9 mouse cellular contexts compared by ENCODE assay signal in the genomic region with DNA sequence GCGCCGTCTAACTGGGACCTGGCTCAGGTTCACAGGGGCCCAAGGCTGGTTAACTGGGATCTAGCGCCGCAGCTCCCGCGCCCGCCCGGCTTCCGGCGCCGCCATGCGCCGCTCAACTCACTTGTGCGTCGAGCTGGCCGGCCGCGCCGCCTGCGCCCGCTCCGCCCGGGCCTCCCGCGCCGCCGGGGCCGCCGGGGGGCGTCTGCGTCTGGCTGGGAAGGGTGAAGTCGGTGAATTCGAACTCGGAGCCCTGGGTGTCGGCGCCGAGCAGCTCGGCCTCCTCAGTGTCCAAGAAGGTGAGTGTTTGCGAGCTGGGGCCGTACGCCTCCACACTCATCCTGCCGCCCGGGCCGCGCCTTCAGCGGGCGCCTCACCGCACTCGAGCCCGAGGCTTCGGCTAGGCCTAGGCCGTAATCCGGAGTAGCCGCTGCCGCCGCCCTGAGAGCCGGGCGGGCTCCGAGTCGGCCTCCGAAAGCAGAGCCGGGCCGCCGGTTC. TPM values are rescaled to one million over a fixed set of nuclear protein-coding genes. Genes with fewer than 3 reads are reported as not detected.
DNase-seq lines count a peak whose midpoint lies in the region; ATAC-seq and TF ChIP-seq lines count a peak whose summit lies in the region.
"Had no signal": no experiment of that assay in that cellular context is flagged by ENCODE, and none has a peak within 500 bp of the region (broad histone marks: within the 10 kb centered on the region; RNA-seq: fewer than 3 reads in every experiment).

No protein-coding gene starts in this region.

- peaks cover 34% of the 10 kb centered on the region for H3K4me1 ChIP-seq in heart, embryonic 11.5 days (ENCODE audit: control insufficient read depth, insufficient read depth, low read length)
- peaks cover 82% of the 10 kb centered on the region for H3K4me1 ChIP-seq in G1E (ENCODE audit: insufficient read depth, low read depth, low read length)
- peaks cover 33% of the 10 kb centered on the region for H3K4me1 ChIP-seq in forebrain, embryonic 16.5 days (replicated peaks; ENCODE audit: control insufficient read depth, insufficient read depth, low read length)
- H3K4me1 ChIP-seq in kidney, postnatal 0 days (replicated peaks; ENCODE audit: insufficient read depth, low read length) = peaks cover 21% of the 10 kb centered on the region
- peaks cover 51% of the 10 kb centered on the region for H3K4me1 ChIP-seq in midbrain, embryonic 15.5 days

- H3K36me3 ChIP-seq in heart, embryonic 11.5 days (ENCODE audit: control insufficient read depth, insufficient read depth, low read length) = peaks cover 7% of the 10 kb centered on the region
- H3K36me3 ChIP-seq in G1E (replicated peaks) = peaks cover 45% of the 10 kb centered on the region
- H3K36me3 ChIP-seq in forebrain, embryonic 16.5 days (ENCODE audit: control insufficient read depth, insufficient read depth) = no peaks in the 10 kb centered on the region
- peaks cover 6% of the 10 kb centered on the region; the same call in 1 of the 2 replicates for H3K36me3 ChIP-seq in kidney, postnatal 0 days (ENCODE audit: insufficient read depth, low read length)
- H3K36me3 ChIP-seq in midbrain, embryonic 15.5 days (replicated peaks) = no peaks in the 10 kb centered on the region

- peak overlapping the region; percentile 98 for H3K9ac ChIP-seq in heart, embryonic 11.5 days (ENCODE audit: low read depth, low read length)
- H3K9ac ChIP-seq in forebrain, embryonic 16.5 days (replicated peaks; ENCODE audit: low read depth, low read length) = peak overlapping the region; percentile 80
- peak overlapping the region; percentile 97 for H3K9ac ChIP-seq in kidney, postnatal 0 days (ENCODE audit: low read depth, low read length)
- peak overlapping the region; percentile 91 for H3K9ac ChIP-seq in midbrain, embryonic 15.5 days

- under 1% methylated on average over 62 of the region's 64 CpGs for WGBS in heart, embryonic 11.5 days (ENCODE audit: insufficient replicate concordance)
- WGBS in forebrain, embryonic 16.5 days = 0% methylated on average over 64 of the region's 64 CpGs
- under 1% methylated on average over 64 of the region's 64 CpGs for WGBS in kidney, postnatal 0 days
- WGBS in midbrain, embryonic 15.5 days = under 1% methylated on average over 63 of the region's 64 CpGs

- H3K27me3 ChIP-seq in heart, embryonic 11.5 days (ENCODE audit: control insufficient read depth, insufficient read depth, low read length) = no peaks in the 10 kb centered on the region
- no peaks in the 10 kb centered on the region for H3K27me3 ChIP-seq in G1E (ENCODE audit: insufficient read depth, low read length)
- no peaks in the 10 kb centered on the region for H3K27me3 ChIP-seq in forebrain, embryonic 16.5 days (replicated peaks; ENCODE audit: control insufficient read depth, insufficient read depth, low read length)
- no peaks in the 10 kb centered on the region for H3K27me3 ChIP-seq in kidney, postnatal 0 days (ENCODE audit: insufficient read depth, low read length)
- H3K27me3 ChIP-seq in midbrain, embryonic 15.5 days (replicated peaks) = no peaks in the 10 kb centered on the region

- no peak for DNase-seq in heart, adult 8-10 months (ENCODE audit: low spot score)
- DNase-seq in G1E (ENCODE audit: low spot score) = peak; percentile 53
- peak; percentile 29 for DNase-seq in kidney, postnatal 0 days (ENCODE audit: low spot score)
- DNase-seq in embryo, embryonic 11 days = no peak
- no peak for DNase-seq in right cerebral cortex, postnatal 14 days

- H3K4me3 ChIP-seq in heart, embryonic 11.5 days (ENCODE audit: low read depth, low read length) = peak overlapping the region; percentile 94
- peak overlapping the region; percentile 93 for H3K4me3 ChIP-seq in G1E (ENCODE audit: low read depth, low read length)
- H3K4me3 ChIP-seq in forebrain, embryonic 16.5 days (replicated peaks; ENCODE audit: low read length) = peak overlapping the region; percentile 99
- H3K4me3 ChIP-seq in kidney, postnatal 0 days (replicated peaks; ENCODE audit: low read depth, low read length) = peak overlapping the region; percentile 92
- peak overlapping the region; percentile 96 for H3K4me3 ChIP-seq in midbrain, embryonic 15.5 days

- H3K4me2 ChIP-seq in heart, embryonic 11.5 days = peak overlapping the region; percentile 98
- peak overlapping the region; percentile 94 for H3K4me2 ChIP-seq in forebrain, embryonic 16.5 days (ENCODE audit: low read length)
- H3K4me2 ChIP-seq in kidney, postnatal 0 days (ENCODE audit: low read length) = peak overlapping the region; percentile 80
- peak overlapping the region; percentile 97 for H3K4me2 ChIP-seq in midbrain, embryonic 15.5 days

- peak overlapping the region; percentile 91 for H3K27ac ChIP-seq in heart, embryonic 11.5 days (ENCODE audit: low read depth, low read length)
- peak overlapping the region; percentile 81 for H3K27ac ChIP-seq in forebrain, embryonic 16.5 days (ENCODE audit: low read length)
- H3K27ac ChIP-seq in kidney, postnatal 0 days = peak overlapping the region; percentile 90
- H3K27ac ChIP-seq in midbrain, embryonic 15.5 days = peak overlapping the region; percentile 89

- TF ChIP-seq CTCF in G1E (IDR thresholded peaks at IDR 0.05; ENCODE audit: low read depth, low read length) = no peak
- TF ChIP-seq CTCF in kidney, postnatal 0 days (IDR thresholded peaks at IDR 0.05; ENCODE audit: low read depth) = no peak

- peak; percentile 37 for ATAC-seq in heart, embryonic 11.5 days (replicated peaks; ENCODE audit: insufficient number of reproducible peaks, low FRiP score, low TSS enrichment)
- ATAC-seq in G1E (ENCODE audit: extremely low read depth, insufficient number of reproducible peaks, low FRiP score, poor library complexity, severe bottlenecking) = no peak
- ATAC-seq in forebrain, embryonic 16.5 days = peak; percentile 49
- ATAC-seq in kidney, postnatal 0 days (replicated peaks; ENCODE audit: low FRiP score, low read depth) = peak; percentile 48
- peak; percentile 65 for ATAC-seq in midbrain, embryonic 15.5 days (replicated peaks)

- H3K9me3 ChIP-seq in heart, embryonic 11.5 days (replicated peaks; ENCODE audit: control insufficient read depth, low read length) = no peaks in the 10 kb centered on the region
- no peaks in the 10 kb centered on the region; the same call in 1 of the 2 replicates for H3K9me3 ChIP-seq in G1E (replicated peaks)
- no peaks in the 10 kb centered on the region for H3K9me3 ChIP-seq in forebrain, embryonic 16.5 days (ENCODE audit: control insufficient read depth, low read length)
- H3K9me3 ChIP-seq in kidney, postnatal 0 days (replicated peaks; ENCODE audit: low read length) = no peaks in the 10 kb centered on the region
- no peaks in the 10 kb centered on the region for H3K9me3 ChIP-seq in midbrain, embryonic 15.5 days

RNA-seq across cellular contexts. Expression of gene Upf1, which starts 0.4 kb away (rescaled TPM):
- 14.0 and 17.2 TPM in 2 replicates for polyA plus RNA-seq in heart, embryonic 11.5 days (2014; fragmentation: Nextera tagmentation; extraction: Ambion mirVana)
- 10 to 100 TPM; 46.7 to 48.8 (median 47.5) TPM for total RNA-seq in heart, adult 8-10 months (2022)
- total RNA-seq in G1E (2014; fragmentation: Nextera tagmentation) (43.6 and 46.0 TPM in 2 replicates), G1E (2017) (22.9 and 27.5 TPM in 2 replicates)
- 155 and 156 TPM in 2 replicates for polyA plus RNA-seq in G1E (2012)
- 11.8 and 13.6 TPM in 2 replicates for polyA plus RNA-seq in forebrain, embryonic 16.5 days (2015; fragmentation: Nextera tagmentation; extraction: Ambion mirVana)
- 11.6 and 12.5 TPM in 2 replicates for polyA plus RNA-seq in kidney, postnatal 0 days (2015; fragmentation: Nextera tagmentation; extraction: Ambion mirVana)
- polyA plus RNA-seq in midbrain, embryonic 15.5 days (2015; fragmentation: Nextera tagmentation; extraction: Ambion mirVana) = 15.1 and 16.0 TPM in 2 replicates

RNA-seq across cellular contexts. Expression of gene Comp, which starts 20.7 kb away (rescaled TPM):
- 1.1 and 2.2 TPM in 2 replicates for polyA plus RNA-seq in heart, embryonic 11.5 days (2014; fragmentation: Nextera tagmentation; extraction: Ambion mirVana)
- total RNA-seq in heart, adult 8-10 months (2022) = 1 to 10 TPM; 4.7 to 7.7 (median 6.2) TPM
- total RNA-seq in G1E (2014; fragmentation: Nextera tagmentation) (not detected in 2 replicates), G1E (2017) (0.06 TPM in 1 of 2 replicates, not detected in the other)
- polyA plus RNA-seq in G1E (2012) = 0.14 and 0.15 TPM in 2 replicates
- polyA plus RNA-seq in forebrain, embryonic 16.5 days (2015; fragmentation: Nextera tagmentation; extraction: Ambion mirVana) = 0.51 and 0.75 TPM in 2 replicates
- 0.24 and 0.28 TPM in 2 replicates for polyA plus RNA-seq in kidney, postnatal 0 days (2015; fragmentation: Nextera tagmentation; extraction: Ambion mirVana)
- 0.50 and 0.57 TPM in 2 replicates for polyA plus RNA-seq in midbrain, embryonic 15.5 days (2015; fragmentation: Nextera tagmentation; extraction: Ambion mirVana)
- total RNA-seq: adrenal gland, postnatal 36 days had no signal

RNA-seq across cellular contexts. Expression of gene Gdf1, which starts 23.1 kb away (rescaled TPM):
- 1.7 and 1.9 TPM in 2 replicates for polyA plus RNA-seq in heart, embryonic 11.5 days (2014; fragmentation: Nextera tagmentation; extraction: Ambion mirVana)
- total RNA-seq in heart, adult 8-10 months (2022) = under 1 TPM in 3 of 4 experiments, not detected in 1; 0.23 to 0.85 (median 0.41) TPM
- total RNA-seq in G1E (2014; fragmentation: Nextera tagmentation) (not detected in 2 replicates), G1E (2017) (not detected in 2 replicates)
- 0.04 TPM in 1 of 2 replicates, not detected in the other for polyA plus RNA-seq in G1E (2012)
- 3.9 and 5.8 TPM in 2 replicates for polyA plus RNA-seq in forebrain, embryonic 16.5 days (2015; fragmentation: Nextera tagmentation; extraction: Ambion mirVana)
- polyA plus RNA-seq in kidney, postnatal 0 days (2015; fragmentation: Nextera tagmentation; extraction: Ambion mirVana) = 3.8 and 4.0 TPM in 2 replicates
- polyA plus RNA-seq in midbrain, embryonic 15.5 days (2015; fragmentation: Nextera tagmentation; extraction: Ambion mirVana) = 5.3 and 7.4 TPM in 2 replicates

RNA-seq across cellular contexts. Expression of gene Cers1, which starts 37.1 kb away (rescaled TPM):
- 1.4 and 1.5 TPM in 2 replicates for polyA plus RNA-seq in heart, embryonic 11.5 days (2014; fragmentation: Nextera tagmentation; extraction: Ambion mirVana)
- total RNA-seq in heart, adult 8-10 months (2022) = under 1 TPM; 0.14 to 0.53 (median 0.38) TPM
- total RNA-seq in G1E (2014; fragmentation: Nextera tagmentation) = not detected in 2 replicates
- 0.38 TPM in 1 of 2 replicates, not detected in the other for total RNA-seq in G1E (2017)
- polyA plus RNA-seq in G1E (2012) = not detected in 2 replicates
- polyA plus RNA-seq in forebrain, embryonic 16.5 days (2015; fragmentation: Nextera tagmentation; extraction: Ambion mirVana) = 32.7 and 35.8 TPM in 2 replicates
- 1.9 and 2.1 TPM in 2 replicates for polyA plus RNA-seq in kidney, postnatal 0 days (2015; fragmentation: Nextera tagmentation; extraction: Ambion mirVana)
- polyA plus RNA-seq in midbrain, embryonic 15.5 days (2015; fragmentation: Nextera tagmentation; extraction: Ambion mirVana) = 38.2 and 40.1 TPM in 2 replicates

RNA-seq across cellular contexts. Expression of gene Cope, which starts 50.4 kb away (rescaled TPM):
- polyA plus RNA-seq in heart, embryonic 11.5 days (2014; fragmentation: Nextera tagmentation; extraction: Ambion mirVana) = 307 and 329 TPM in 2 replicates
- total RNA-seq in heart, adult 8-10 months (2022) = 100 to 1,000 TPM; 148 to 165 (median 161) TPM
- 147 and 152 TPM in 2 replicates for total RNA-seq in G1E (2014; fragmentation: Nextera tagmentation)
- total RNA-seq in G1E (2017) = 78.3 and 96.7 TPM in 2 replicates
- polyA plus RNA-seq in G1E (2012) = 346 and 358 TPM in 2 replicates
- polyA plus RNA-seq in forebrain, embryonic 16.5 days (2015; fragmentation: Nextera tagmentation; extraction: Ambion mirVana) = 270 and 273 TPM in 2 replicates
- 309 and 334 TPM in 2 replicates for polyA plus RNA-seq in kidney, postnatal 0 days (2015; fragmentation: Nextera tagmentation; extraction: Ambion mirVana)
- polyA plus RNA-seq in midbrain, embryonic 15.5 days (2015; fragmentation: Nextera tagmentation; extraction: Ambion mirVana) = 299 and 322 TPM in 2 replicates

Comparison
In these comparisons a context has a peak if more than half of its experiments do, and no peak if none do; other contexts are left out.
1. DNase-seq: peak in G1E (single experiment) and kidney, postnatal 0 days (single experiment); none in heart, adult 8-10 months (single experiment), embryo, embryonic 11 days (single experiment) and right cerebral cortex, postnatal 14 days (single experiment).
2. Peak in every context shown above with its lines, with median percentiles within 50 percentile points of each other: H3K27ac ChIP-seq, H3K4me2 ChIP-seq, H3K4me3 ChIP-seq and H3K9ac ChIP-seq.